Mouse (Mus musculus): ENCODE data around the gene L3mbtl4.
A peak's percentile ranks its signal among the peaks of the same experiment; 100 is the strongest.

Gene L3mbtl4

DNA sequence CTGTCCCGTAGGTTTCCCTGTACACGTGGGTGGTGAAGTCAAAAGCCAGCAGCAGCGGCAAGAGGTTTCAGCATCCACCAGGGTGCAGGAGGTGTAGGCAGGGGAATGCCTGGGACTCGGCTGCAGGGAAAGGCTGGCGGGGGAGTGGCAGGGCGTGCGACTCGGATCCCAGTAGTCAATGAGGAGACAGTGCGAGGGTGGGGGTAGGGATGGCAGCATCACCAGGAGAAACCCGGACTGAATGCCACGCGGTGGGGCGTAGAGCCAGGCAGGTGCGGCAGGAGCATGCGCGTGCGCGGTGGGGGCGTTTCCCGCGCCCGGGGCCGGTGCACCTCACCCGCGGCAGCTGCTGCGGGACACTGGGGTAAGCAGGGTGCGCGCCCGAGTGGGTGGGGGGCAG, at the start of gene L3mbtl4:
L3mbtl4 (plus strand) TSS at position 271 of the 400 bp plus-strand sequence.
- DNase-seq, result peak; percentile 65 to 76

DNA sequence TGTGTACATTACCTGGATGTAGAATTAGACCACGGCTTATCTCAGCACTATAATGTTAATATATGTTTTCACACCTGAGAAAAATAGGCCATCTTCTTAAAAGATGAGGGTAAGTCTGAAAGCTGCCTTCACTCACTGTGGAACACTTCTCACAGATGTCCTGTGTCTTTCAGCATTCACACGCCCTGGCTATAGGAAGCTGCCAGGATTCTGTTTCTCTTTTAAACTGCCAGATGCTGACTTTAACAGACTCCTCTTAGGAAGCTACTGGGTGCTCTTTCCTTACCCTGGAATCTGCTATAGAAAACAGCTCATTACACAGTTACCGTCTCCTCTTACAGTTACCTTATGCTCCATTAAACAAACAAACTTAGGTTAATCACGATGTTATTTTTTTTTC, 43.1 kb upstream of the L3mbtl4 start:
- DNase-seq, result no peak

DNA sequence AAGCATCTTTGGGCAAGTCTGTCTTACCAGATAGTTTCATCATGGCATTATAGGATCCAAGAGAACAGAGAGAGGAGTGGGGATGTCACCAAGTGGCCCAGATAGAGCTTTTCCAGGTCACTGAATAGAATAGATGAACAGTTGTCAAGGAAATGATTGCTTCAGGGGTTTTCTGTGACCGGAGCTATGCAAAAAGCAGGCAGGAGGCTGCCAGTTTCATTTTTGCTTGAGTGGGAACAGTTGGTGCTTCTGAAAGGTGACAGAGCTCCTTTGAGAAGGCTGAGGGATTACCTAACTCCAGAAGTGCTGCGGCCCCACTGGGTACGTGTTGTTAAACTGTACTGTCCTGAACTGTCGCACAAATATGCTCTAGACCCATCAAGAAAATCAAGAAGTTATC, 38.2 kb upstream of the L3mbtl4 start:
- DNase-seq, result no peak

DNA sequence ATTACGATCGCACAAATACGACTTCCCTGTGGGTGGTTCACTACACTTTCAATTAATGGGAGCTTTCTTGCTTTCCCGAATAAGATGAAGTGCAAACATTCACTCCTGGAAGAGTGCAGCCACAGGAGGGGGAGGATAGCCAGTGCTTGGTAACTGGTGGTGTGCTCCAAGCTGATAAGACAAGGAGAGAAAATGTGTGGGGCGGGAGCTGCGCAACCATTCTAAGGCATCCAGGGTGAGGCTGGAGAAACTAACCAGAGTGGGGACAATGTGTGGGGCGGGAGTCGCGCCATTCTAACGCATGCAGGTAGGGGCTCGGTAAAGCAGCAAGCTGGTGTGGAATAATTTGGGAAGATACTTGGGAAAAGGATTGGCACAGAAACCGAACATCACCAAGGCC, 36.6 kb upstream of the L3mbtl4 start:
- DNase-seq, result peak in 1 of 2 experiments; percentile 3

DNA sequence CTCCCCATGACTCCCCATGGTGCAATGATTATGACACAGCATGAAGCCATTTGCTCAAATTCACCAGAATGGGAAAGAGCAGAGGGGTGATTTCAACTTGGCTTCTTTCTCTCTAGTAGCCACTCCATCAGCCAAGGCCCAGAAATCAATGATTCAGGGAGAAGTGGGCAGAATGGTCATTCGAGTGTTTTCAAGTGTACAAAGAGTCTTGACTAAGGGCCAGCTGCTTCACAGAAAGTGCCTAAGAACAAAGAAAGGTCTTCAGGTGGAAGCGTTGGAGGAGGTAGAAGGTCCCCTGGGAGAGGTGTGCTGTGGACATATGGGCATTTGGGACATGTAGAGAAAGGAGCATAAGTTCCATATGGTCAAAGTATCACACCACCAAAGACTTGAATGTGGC, 33.4 kb upstream of the L3mbtl4 start:
- DNase-seq, result no peak

DNA sequence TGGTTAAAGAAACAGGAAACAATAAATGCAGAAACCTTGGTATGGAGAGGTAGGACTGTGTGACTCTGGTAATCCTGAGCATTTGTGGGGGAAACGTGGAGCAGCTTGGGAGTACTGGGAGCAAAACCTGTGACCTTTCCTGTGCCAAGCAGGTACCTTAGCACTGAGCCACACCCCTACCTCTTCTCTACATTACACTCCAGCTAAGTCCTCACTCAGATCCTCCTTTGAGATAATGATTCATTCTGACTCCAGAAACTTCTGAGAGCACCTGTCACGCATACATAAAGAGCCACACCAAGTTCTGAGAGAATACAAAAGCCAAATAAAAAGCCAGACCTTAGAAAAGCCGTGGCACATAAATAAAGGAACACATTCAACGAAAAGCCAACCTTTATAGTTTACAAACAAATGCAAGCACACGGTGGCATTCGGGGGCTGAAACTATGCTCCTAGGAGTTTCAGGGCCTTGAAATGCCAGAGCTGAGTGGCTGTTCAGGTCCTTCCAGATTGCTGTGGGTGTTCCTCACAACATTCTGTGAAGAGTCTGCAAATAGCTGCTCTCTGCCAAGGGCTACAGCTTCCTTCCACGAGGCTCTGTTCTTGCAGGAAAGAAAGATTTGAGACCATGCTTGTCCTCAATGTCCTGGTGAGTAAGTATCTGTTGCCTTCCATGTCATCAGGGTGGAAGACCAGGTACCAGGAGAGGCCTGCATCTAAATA, 8.6 kb upstream of the L3mbtl4 start:
- no peak for DNase-seq

DNA sequence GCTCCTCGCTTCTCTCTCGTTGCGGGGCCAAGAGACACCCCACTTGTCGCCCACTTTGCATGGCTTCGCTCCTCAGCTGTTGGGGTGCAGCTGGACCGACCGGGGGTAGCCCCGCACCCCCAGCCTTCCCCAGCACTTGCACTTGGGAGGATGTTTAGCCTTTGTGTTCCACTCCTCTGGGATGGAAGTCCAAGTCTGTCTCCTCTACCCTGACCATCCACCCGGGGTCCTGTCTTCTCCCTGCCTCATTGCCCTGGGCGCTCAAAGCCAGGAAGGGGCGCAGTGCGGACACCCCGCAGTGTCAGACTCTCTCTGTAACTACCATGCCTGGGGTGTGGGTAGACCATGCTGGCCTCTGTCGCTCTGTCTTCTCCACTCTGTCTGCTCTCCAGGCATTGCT, 357 bp downstream of the L3mbtl4 start:
- peak; percentile 13 to 36 for DNase-seq

DNA sequence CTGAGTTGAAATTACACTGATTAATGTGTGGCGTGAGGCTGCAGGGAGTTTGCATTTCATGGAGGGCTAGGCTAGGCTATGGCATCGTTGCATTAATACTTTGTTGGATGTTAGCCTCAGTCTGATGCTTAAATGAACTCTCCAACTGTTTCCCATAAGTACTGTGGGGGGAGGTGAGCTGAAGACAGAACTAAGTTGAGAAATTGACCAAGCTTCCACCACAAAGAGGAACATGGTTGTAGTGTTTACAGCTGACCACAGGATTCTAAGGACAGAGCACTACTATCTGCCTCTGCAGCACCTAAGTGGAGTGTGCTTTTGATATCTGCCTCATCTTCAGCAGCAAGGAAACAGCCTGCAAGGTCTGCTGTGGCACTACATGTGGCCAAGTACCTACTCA, 1.5 kb downstream of the L3mbtl4 start:
- DNase-seq, result no peak

DNA sequence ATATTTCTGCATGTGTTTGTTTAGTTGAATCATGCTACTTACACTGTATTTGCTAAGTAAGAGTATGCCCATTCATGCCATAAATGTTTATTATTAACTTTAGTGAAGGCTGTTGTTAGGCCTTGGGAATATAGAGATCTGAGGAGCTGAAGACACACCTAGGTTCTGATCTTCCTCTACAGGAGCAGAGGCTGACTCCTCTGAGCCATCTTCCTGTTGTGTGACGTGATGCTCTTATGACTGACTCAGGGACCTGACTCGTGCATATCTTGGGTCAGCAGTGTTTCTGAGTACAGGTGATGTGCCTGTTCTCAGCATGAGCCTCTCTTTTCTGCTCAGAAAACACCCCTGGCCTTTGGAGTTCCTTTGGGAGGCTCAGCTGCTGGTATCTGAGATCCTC, 7.3 kb downstream of the L3mbtl4 start:
- no peak for DNase-seq

DNA sequence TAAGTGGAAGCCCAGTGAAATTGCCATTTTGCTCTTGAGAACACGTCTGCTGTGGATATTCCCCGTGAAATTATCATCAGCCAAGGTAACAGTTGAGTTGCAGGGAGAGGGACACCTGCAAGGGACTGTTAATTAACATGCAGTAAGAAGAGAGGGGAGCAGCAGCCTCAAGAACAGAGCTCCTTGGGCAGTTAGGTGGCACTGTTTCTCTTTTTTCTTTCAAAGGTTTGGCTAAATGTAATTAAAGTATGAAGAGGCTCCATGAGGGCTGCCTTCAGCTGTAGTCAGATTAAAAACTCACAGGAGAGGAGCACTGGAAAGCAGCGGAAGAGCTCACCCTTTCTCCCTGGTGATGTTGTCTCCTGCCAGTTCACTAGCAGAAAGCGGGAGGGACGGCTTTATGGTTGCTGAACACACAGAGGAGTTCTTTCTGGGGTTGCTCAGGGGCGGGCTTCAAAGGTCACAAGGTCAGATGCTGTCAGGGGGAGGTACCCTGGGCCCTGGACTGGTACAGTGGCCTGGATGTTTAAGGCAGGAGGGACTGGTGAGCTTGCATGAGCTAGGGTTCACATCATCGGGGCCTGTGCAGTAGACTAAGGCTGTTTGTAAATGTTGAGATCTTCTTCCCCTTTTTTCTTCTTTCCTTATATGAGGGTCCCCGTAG, 11.7 kb downstream of the L3mbtl4 start:
- peak; percentile 34 to 50 for DNase-seq

DNA sequence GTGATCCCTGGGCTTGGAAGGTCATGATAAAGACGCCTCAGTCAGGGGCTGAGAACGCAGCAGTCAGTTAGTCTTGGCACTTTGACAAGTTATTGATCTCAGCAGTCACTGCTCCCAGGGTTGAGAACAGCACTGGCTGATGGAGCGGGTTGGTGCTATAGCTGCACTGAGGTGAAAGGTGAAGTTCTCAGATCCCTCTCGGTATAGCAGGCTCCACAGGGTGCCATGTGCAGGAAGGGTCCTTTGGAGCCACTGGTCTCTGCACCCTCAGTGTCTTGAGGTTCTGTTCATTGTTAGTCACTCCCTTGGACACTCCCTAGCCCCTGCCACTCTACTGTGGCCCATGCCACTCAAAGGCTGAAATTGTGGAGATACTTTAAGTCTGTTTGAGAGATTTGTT, 14.5 kb downstream of the L3mbtl4 start:
- DNase-seq, result no peak

DNA sequence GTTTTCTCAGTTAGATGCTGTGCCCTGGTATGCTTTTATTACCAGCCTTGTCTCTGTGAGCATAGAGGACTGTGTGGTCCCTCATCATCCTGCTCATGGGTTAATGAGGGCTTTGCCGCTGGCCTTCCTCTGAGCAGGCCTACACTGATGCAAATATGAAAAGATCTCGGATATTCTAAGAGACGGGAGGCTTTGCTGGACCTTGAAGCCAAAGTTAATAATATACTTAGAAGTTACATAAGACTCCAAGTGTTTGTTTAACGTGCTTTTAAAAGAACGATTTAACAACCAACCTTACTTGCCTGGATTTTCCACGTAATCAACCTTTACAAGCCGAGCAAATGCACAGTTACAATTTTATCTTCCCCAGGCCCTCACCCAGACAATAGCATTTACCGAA, 15.1 kb downstream of the L3mbtl4 start:
- DNase-seq, result peak in 1 of 2 experiments; percentile 11

DNA sequence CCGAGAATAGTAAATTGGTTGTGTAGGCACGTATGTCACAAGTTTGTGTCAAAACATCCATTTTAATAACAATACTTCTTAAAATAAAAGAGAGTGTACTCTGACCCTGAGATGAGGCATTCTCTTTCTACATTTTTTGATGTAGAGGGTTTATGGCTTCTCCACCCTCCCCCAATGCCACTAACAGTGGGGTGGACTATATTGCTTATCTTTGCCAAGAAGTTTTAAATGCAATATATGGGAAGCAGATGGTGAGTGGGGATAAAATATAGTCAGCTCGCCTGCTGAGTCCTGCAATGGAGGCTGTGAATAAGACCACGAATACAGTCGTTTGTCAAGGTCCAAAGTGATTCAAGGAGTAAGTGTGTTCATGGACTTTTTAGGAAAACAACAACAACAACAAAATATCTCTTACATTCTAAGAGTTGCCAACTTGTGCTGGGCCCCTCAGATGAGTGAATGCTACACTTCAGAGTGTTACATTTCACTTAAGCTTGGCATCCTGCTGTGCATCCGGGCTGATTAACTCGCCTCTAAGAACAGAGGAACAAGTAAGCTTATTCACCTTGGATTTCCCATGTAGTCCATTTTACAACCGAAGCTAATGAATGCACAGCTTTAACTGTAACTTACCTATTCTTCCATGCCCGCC, 18.2 kb downstream of the L3mbtl4 start:
- no peak for DNase-seq

DNA sequence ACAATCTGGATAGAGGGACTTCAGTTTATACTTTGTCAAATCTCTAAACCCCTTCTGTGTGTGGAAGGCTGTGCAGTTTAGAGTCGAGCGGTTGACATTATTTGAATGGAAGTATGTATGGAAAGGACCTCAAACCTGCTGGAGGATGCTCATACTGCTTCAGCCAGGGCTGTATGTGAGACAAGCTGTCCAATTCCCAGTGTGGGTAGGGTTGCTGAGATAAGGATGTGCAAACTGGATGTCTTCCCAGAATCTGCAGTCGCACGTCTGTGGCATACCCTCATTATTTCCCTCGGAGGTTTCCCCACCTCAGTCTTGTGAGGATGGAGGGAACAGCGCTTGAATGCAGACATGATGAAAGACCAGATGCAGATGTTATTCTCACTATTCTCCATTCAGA, 34.8 kb downstream of the L3mbtl4 start:
- no peak for DNase-seq

DNA sequence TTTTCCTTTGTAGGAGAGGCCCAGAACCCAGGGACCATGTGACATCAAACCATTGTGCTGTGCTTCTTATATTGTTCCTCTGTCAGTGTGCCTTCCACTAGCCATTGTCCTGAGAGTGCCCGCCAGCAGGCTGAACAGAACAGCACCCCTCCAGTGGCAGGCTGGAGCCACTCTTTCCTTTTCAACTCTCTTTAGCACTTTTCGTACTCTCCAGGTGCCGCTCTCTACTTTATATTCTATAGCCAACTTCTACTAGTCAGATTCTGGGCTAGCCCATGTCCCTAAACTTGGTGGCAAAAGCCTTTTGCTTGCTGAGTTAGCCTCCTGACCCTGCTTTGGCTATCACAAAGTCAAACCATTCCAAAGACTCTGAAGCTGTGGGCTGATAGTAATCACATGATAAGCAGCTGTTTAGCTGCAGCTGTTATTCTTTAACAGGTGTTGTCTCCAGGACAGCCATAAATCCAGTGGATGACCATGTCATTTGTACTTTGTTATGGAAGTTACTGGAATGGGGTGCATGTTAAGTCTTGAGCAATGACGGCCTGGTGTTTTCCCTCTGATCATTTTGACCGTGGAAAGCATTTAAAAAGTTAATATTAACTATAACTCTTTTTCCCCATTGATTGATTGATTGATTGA, 38.8 kb downstream of the L3mbtl4 start:
- no peak for DNase-seq

DNA sequence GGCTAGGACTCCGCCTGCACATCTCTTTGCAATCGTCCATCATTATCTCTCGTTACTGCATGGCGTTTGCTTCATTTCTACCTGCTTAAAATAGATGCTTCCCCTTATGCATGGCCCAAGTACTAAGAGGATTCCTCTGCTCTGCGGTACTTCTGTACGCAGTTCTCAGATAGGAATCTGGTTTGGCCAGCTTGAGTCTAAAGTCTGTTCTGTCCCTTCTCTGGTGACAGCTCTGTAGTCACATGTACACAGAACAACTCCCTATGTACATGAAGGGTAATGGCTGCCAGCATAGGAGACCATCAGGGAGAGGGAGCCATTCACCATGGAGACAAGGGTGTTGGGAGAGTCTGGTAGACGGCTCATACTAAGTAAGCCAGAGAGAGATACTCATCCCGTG, 47.3 kb downstream of the L3mbtl4 start:
- DNase-seq, result no peak

DNA sequence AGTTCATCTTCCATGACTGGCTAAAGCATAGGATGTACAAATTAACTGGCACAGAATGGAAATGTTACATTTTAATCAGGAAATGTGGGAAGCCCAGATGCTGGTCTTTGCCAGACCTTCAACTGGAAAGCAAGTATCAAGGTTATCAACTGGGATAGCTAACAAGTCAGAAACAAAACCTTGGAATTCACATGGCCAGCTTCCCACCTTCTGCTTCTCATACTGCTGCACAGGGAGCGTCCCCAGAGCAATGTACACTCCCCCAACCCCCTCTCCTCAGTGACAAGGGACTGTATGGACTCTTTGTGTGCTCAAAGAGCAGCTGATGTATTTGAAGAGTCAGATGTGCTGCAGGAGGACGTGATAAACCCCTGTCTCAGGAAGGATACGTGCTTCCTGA, 49.0 kb downstream of the L3mbtl4 start:
- no peak for DNase-seq

DNA sequence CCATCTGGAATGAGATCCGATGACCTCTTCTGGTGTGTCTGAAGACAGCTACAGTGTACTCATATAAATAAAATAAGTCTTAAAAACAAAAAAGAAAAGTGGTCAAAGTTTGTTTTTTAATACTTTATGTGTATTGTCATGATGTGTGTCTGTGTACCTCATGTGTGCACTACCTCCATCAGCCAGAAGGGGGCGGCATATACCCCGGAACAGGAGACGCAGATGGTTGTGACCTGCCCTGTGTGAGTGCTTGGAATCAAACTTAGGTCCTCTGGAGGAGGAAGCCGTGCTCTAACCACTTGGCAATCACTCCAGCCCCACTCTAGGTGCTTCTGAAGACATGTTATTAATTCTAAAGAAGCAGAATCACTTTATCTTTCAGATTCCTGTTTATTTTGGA, 58.6 kb downstream of the L3mbtl4 start:
- no peak for DNase-seq

DNA sequence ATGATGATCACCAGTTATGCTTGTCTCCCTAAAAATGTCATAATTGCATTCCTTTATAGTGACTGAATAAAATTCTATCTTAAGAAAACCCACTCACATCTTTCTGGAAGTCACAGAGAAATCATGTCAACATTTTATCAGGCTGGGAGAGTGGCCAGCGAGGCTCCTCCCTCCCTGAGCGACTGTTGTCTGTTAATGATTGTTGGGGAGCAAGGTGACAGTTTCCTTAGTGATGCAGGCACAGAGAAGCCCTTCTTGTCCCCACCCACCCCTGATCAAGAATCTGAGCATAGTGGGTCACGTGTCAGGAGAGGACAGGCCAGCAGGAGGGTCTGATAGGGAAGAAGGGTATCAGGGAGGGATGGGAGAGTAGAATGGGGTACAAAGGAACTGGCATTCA, 59.8 kb downstream of the L3mbtl4 start:
- peak in 1 of 2 experiments; percentile 9 for DNase-seq

DNA sequence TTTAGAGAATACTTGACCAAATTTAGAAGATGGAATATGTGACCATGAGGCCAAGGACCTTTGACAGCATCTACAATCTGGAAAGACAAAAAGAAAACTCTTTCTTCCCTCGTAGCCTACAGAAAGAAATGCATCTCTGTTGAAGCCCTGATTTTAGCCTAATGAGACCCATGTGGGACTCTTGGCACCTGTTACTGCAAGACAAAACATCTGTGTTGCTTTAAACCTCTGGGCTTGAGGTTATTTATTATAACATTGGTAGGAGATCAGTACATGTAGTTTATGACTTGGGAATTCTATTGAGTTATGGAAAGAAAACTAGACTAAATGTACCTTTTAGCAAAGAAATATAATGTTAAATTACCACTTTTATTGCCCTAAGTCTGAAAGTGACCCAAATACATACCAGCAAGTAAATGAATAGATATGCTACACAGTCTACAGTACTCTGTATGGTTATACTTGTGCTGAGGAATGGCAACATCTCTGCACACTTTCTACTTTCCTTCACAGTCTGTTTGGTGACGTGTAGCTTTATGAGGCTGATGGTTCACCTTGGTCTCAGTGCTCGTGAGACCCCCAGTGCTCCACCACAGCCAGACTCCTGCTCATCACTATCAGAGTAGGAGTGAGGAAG, 65.4 kb downstream of the L3mbtl4 start:
- no peak for DNase-seq

DNA sequence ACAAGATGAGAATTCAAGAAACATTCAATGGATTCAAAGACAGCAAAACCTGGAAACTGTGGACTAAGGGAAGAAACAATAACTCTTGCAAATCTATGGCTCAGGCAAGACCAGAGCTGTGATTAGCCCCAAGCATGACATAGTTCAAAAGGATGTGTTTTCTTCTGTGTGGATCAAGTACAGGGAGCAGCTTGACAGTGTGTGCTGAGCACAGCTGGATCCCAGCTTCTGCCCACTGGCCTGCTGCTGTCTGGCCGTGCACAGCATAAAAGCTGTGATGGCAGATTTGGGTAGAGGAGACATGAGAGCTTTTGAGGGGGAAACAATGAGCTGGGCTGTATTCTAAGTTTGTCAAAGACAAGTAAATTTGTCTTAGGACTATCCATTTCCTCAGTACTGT, 84.1 kb downstream of the L3mbtl4 start:
- DNase-seq, result no peak

DNA sequence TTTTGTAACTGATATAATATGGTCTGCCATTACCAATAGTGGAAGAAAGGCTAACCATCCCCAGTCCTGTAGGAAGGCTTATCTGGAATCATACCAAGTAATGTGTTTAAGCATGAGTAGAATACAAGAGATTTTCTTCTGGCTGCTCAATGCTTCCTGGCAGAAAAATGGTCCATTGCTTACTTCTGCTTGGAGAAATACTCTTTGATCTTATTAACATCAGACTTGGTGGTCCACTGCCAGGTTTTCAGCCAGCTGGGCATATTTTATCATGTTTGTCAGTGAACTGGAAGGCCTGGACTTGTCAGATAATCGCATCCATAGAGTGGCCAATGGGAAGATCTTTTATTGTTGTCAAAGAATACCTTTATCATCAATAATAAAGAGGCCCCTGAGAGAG, 97.5 kb downstream of the L3mbtl4 start:
- no peak for DNase-seq

DNA sequence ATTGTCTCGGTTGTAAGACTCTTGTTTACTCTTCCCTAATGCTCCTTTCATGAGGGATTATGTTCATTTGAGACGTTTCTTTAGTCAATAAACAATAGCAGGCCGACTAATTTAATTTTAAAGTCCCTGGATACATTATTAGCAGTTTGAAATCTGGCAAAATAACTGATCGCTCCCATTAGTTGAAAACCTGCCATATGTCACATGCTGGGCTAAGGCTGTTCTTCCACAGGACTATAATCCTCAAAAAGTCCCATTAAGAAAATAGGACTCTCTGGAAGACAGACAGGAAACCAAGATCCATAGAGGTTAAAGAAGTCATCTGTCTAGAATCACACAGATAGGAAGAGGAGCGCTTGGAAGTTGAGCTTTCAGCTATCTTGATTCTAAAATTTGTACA, 114.9 kb downstream of the L3mbtl4 start:
- no peak for DNase-seq

Measured in kidney, postnatal 4 days (tissue).